Mouse (Mus musculus) forebrain, embryonic 16.5 days (tissue): ENCODE results near the gene Acot1. TPM values are rescaled to one million over a fixed set of nuclear protein-coding genes. Genes with fewer than 3 reads are reported as not detected.
"Not testable (repeated sequence)": the region's sequence is repeated elsewhere in the genome, so short reads cannot be mapped to it uniquely, and the experiment has no call there.

Experiments
- ATAC-seq: fragments of 200-750 bp; cut with Nextera tagmentation; 2 replicates; pipeline ENCODE4 v1.8.0; 2017; ENCODE audit warnings: mild to moderate bottlenecking, moderate library complexity
- H3K27ac ChIP-seq: fragments of 300-500 bp; sonication (generic); 2 replicates; pipeline ENCODE4 v1.5.1; 2014; ENCODE audit warnings: low read length, control low read depth
- H3K27me3 ChIP-seq: fragments of 300-500 bp; sonication (generic); replicated peaks from 2 replicates; pipeline ENCODE4 v1.6.1; 2014; ENCODE audit warnings: low read length; ENCODE audit not compliant: control insufficient read depth, insufficient read depth
- H3K36me3 ChIP-seq: fragments of 300-500 bp; sonication (generic); 2 replicates; pipeline ENCODE4 v1.6.1; 2014; ENCODE audit not compliant: control insufficient read depth, insufficient read depth
- H3K4me1 ChIP-seq: fragments of 300-500 bp; sonication (generic); replicated peaks from 2 replicates; pipeline ENCODE4 v1.6.1; 2014; ENCODE audit warnings: low read length; ENCODE audit not compliant: control insufficient read depth, insufficient read depth
- H3K4me2 ChIP-seq: fragments of 300-500 bp; sonication (generic); 2 replicates; pipeline ENCODE4 v1.6.1; 2014; ENCODE audit warnings: mild to moderate bottlenecking, low read length, control low read depth
- H3K4me3 ChIP-seq: fragments of 300-500 bp; sonication (generic); replicated peaks from 2 replicates; pipeline ENCODE4 v1.5.1; 2014; ENCODE audit warnings: mild to moderate bottlenecking, low read length, control low read depth
- H3K9ac ChIP-seq: fragments of 300-500 bp; sonication (generic); replicated peaks from 2 replicates; pipeline ENCODE4 v1.6.1; 2014; ENCODE audit warnings: low read depth, low read length, control low read depth
- H3K9me3 ChIP-seq: fragments of 300-500 bp; sonication (generic); 2 replicates; pipeline ENCODE4 v1.6.1; 2016; ENCODE audit warnings: low read length; ENCODE audit not compliant: control insufficient read depth
- WGBS: fragments of 180-500 bp; shearing (Covaris S2); extraction: QIAGEN DNeasy Blood & Tissue Kit; methylation state at CpG from one replicate; pipeline ENCODE4 v1.1.7; 2014; 5-methylcytosine and 5-hydroxymethylcytosine counted together
- polyA plus RNA-seq: library from polyadenylated mRNA; unstranded; fragments of >200 nt; fragmentation: Nextera tagmentation; extraction: Ambion mirVana; gene quantifications from 2 replicates; pipeline ENCODE4 v1.2.1, GENCODE M21; 2015

Acot1 gene
- polyA plus RNA-seq, 1 experiment from 2014 or later = 72.1 TPM

- H3K9me3 ChIP-seq = no peaks in the 10 kb centered on the region
- no peak for ATAC-seq
Observed at GRCm38 (mm10) chr12:83989378-83989777, 19.9 kb upstream of the Acot1 start.

GRCm38 (mm10) chr12:83997221-83997620 is 12.1 kb upstream of the Acot1 start:
- H3K9ac ChIP-seq = no peak overlapping the region
- no peak overlapping the region for H3K4me2 ChIP-seq
- no peaks in the 10 kb centered on the region for H3K27me3 ChIP-seq
- H3K36me3 ChIP-seq = no peaks in the 10 kb centered on the region
- no peaks in the 10 kb centered on the region for H3K9me3 ChIP-seq
- no peak overlapping the region for H3K4me3 ChIP-seq
- no peak for ATAC-seq
- 0 out of 2 replicates have a peak, but pooled peaks cover 3% of the 10 kb centered on the region for H3K4me1 ChIP-seq
- WGBS = 62% methylated on average over 2 of the region's 2 CpGs
- no peak overlapping the region for H3K27ac ChIP-seq

More at GRCm38 (mm10) chr12:83989378-83989777, 19.9 kb upstream of the Acot1 start:
- no peak overlapping the region for H3K4me2 ChIP-seq
- no peak overlapping the region for H3K27ac ChIP-seq
- no peaks in the 10 kb centered on the region for H3K27me3 ChIP-seq
- no peaks in the 10 kb centered on the region for H3K36me3 ChIP-seq
- H3K4me3 ChIP-seq = no peak overlapping the region
- peaks cover 5% of the 10 kb centered on the region; the same call in 1 of the 2 replicates for H3K4me1 ChIP-seq
- WGBS = 96% methylated on average over 4 of the region's 4 CpGs
- no peak overlapping the region for H3K9ac ChIP-seq

- Histone ChIP-seq H3K4me1 (0 out of 2 replicates have a peak, but pooled peaks cover 3% of the 10 kb centered on the region), H3K9ac (no peak overlapping the region), H3K36me3 (no peaks in the 10 kb centered on the region), H3K4me2 (no peak overlapping the region), H3K4me3 (no peak overlapping the region), H3K9me3 (no peaks in the 10 kb centered on the region; the same call in 1 of the 2 replicates), H3K27me3 (no peaks in the 10 kb centered on the region), H3K27ac (peak overlapping the region; percentile 82)
- 51% methylated on average over 11 of the region's 11 CpGs for WGBS
- ATAC-seq = peak; percentile 86
Observed at GRCm38 (mm10) chr12:83998341-83999107, 10.8 kb upstream of the Acot1 start.

- H3K27me3 ChIP-seq, H3K36me3 ChIP-seq, ATAC-seq, H3K4me2 ChIP-seq, H3K4me1 ChIP-seq, H3K9ac ChIP-seq, H3K4me3 ChIP-seq, H3K9me3 ChIP-seq, H3K27ac ChIP-seq: not testable (repeated sequence)
- WGBS = 71% methylated on average over 8 of the region's 8 CpGs
Observed at GRCm38 (mm10) chr12:83999237-83999636, 10.1 kb upstream of the Acot1 start.

GRCm38 (mm10) chr12:84000418-84000817 is 8.9 kb upstream of the Acot1 start:
- H3K9ac ChIP-seq = no peak overlapping the region
- ATAC-seq = no peak
- WGBS = 92% methylated on average over 3 of the region's 3 CpGs
- H3K4me2 ChIP-seq = no peak overlapping the region
- H3K27me3 ChIP-seq = no peaks in the 10 kb centered on the region
- no peak overlapping the region for H3K27ac ChIP-seq
- H3K4me3 ChIP-seq = no peak overlapping the region
- H3K9me3 ChIP-seq = no peaks in the 10 kb centered on the region; the same call in 1 of the 2 replicates
- 0 out of 2 replicates have a peak, but pooled peaks cover 3% of the 10 kb centered on the region for H3K4me1 ChIP-seq
- H3K36me3 ChIP-seq = no peaks in the 10 kb centered on the region

- H3K4me3 ChIP-seq = no peak overlapping the region
- H3K9me3 ChIP-seq = no peaks in the 10 kb centered on the region; the same call in 1 of the 2 replicates
- no peaks in the 10 kb centered on the region for H3K36me3 ChIP-seq
- no peak for ATAC-seq
- H3K27ac ChIP-seq = no peak overlapping the region
- H3K4me1 ChIP-seq = peaks cover 6% of the 10 kb centered on the region
- no peak overlapping the region for H3K4me2 ChIP-seq
- no peak overlapping the region for H3K9ac ChIP-seq
- WGBS = 97% methylated on average over 1 of the region's 1 CpGs
- H3K27me3 ChIP-seq = no peaks in the 10 kb centered on the region
Observed at GRCm38 (mm10) chr12:84003866-84004265, 5.4 kb upstream of the Acot1 start.

GRCm38 (mm10) chr12:84008251-84008650 is 1.0 kb upstream of the Acot1 start:
- Histone ChIP-seq H3K4me2 (no peak overlapping the region), H3K27ac (no peak overlapping the region; the same call in 1 of the 2 replicates), H3K9me3 (no peaks in the 10 kb centered on the region), H3K4me1 (peaks cover 26% of the 10 kb centered on the region), H3K9ac (no peak overlapping the region), H3K36me3 (no peaks in the 10 kb centered on the region), H3K27me3 (no peaks in the 10 kb centered on the region), H3K4me3 (no peak overlapping the region)
- WGBS = 85% methylated on average over 12 of the region's 12 CpGs
- ATAC-seq = no peak

- peak overlapping the region; percentile 55; the same call in 1 of the 2 replicates for H3K9ac ChIP-seq
Observed at GRCm38 (mm10) chr12:84008729-84009128, 561 bp upstream of the Acot1 start.

GRCm38 (mm10) chr12:84010201-84010600 is 911 bp downstream of the Acot1 start:
- H3K9ac ChIP-seq = no peak overlapping the region; the same call in 1 of the 2 replicates
- peak overlapping the region; percentile 52 for H3K4me3 ChIP-seq
- peaks cover 26% of the 10 kb centered on the region for H3K4me1 ChIP-seq
- H3K27ac ChIP-seq = 0 out of 2 replicates have a peak overlapping the region, but pooled peaks have one; percentile 2
- H3K36me3 ChIP-seq = no peaks in the 10 kb centered on the region
- no peaks in the 10 kb centered on the region for H3K9me3 ChIP-seq
- no peaks in the 10 kb centered on the region for H3K27me3 ChIP-seq
- H3K4me2 ChIP-seq = peak overlapping the region; percentile 55
- WGBS = 66% methylated on average over 3 of the region's 3 CpGs
- no peak for ATAC-seq

More at GRCm38 (mm10) chr12:84008729-84009128, 561 bp upstream of the Acot1 start:
- Histone ChIP-seq H3K36me3 (no peaks in the 10 kb centered on the region), H3K27ac (peak overlapping the region; percentile 58), H3K27me3 (no peaks in the 10 kb centered on the region), H3K9me3 (no peaks in the 10 kb centered on the region), H3K4me2 (peak overlapping the region; percentile 55), H3K4me1 (peaks cover 26% of the 10 kb centered on the region), H3K4me3 (peak overlapping the region; percentile 52)
- WGBS = 41% methylated on average over 8 of the region's 8 CpGs
- ATAC-seq = no peak; the same call in 1 of the 2 replicates
